Mouse (Mus musculus) stomach, embryonic 14.5 days (tissue): Measurements from ENCODE around the gene Mettl11b. TPM values are rescaled to one million over a fixed set of nuclear protein-coding genes. Genes with fewer than 3 reads are reported as not detected.

Source experiments
- ATAC-seq: fragments of 200-750 bp; cut with Nextera tagmentation; 2 replicates; pipeline ENCODE4 v1.8.0; 2017; ENCODE audit warnings: low read depth, moderate TSS enrichment; ENCODE audit not compliant: insufficient number of reproducible peaks, insufficient read depth, low FRiP score
- H3K27ac ChIP-seq: fragments of 300-500 bp; sonication (generic); 2 replicates; pipeline ENCODE4 v1.5.1; 2014; ENCODE audit warnings: mild to moderate bottlenecking, low read length, moderate library complexity, mixed read lengths
- H3K27me3 ChIP-seq: fragments of 300-500 bp; sonication (generic); 2 replicates; pipeline ENCODE4 v1.6.1; 2014; ENCODE audit warnings: low read length, control low read depth, mixed read lengths; ENCODE audit not compliant: control insufficient read depth, insufficient read depth
- H3K36me3 ChIP-seq: fragments of 300-500 bp; sonication (generic); 2 replicates; pipeline ENCODE4 v1.6.1; 2014; ENCODE audit warnings: mild to moderate bottlenecking, control low read depth, low read length, moderate library complexity, mixed read lengths; ENCODE audit not compliant: control insufficient read depth, insufficient read depth
- H3K4me1 ChIP-seq: fragments of 300-500 bp; sonication (generic); 2 replicates; pipeline ENCODE4 v1.6.1; 2014; ENCODE audit warnings: low read length, control low read depth, mixed read lengths; ENCODE audit not compliant: control insufficient read depth, insufficient read depth
- H3K4me2 ChIP-seq: fragments of 300-500 bp; sonication (generic); replicated peaks from 2 replicates; pipeline ENCODE4 v1.6.1; 2014; ENCODE audit warnings: low read depth, low read length, control low read depth
- H3K4me3 ChIP-seq: fragments of 300-500 bp; sonication (generic); 2 replicates; pipeline ENCODE4 v1.5.1; 2014; ENCODE audit warnings: low read depth, low read length, control low read depth
- H3K9ac ChIP-seq: fragments of 300-500 bp; sonication (generic); replicated peaks from 2 replicates; pipeline ENCODE4 v1.6.1; 2014; ENCODE audit warnings: low read depth, mild to moderate bottlenecking, control low read depth, low read length, moderate library complexity, mixed read lengths
- H3K9me3 ChIP-seq: fragments of 300-500 bp; sonication (generic); 2 replicates; pipeline ENCODE4 v1.6.1; 2016; ENCODE audit warnings: low read depth, low read length, control low read depth; ENCODE audit not compliant: control insufficient read depth
- WGBS: fragments of 180-500 bp; shearing (Covaris S2); extraction: QIAGEN DNeasy Blood & Tissue Kit; methylation state at CpG from one replicate; pipeline ENCODE4 v1.1.7; 2014; 5-methylcytosine and 5-hydroxymethylcytosine counted together
- polyA plus RNA-seq: library from polyadenylated mRNA; unstranded; fragments of >200 nt; fragmentation: Nextera tagmentation; extraction: Ambion mirVana; gene quantifications from 2 replicates; pipeline ENCODE4 v1.2.1, GENCODE M21; 2014

Mettl11b gene
- polyA plus RNA-seq, 1 experiment from 2014 or later = not detected

GRCm38 (mm10) chr1:163700571-163700970, 24.5 kb downstream of the Mettl11b start:
- H3K4me2 ChIP-seq = no peak overlapping the region
- WGBS = 84% methylated on average over 7 of the region's 7 CpGs
- no peak overlapping the region for H3K9ac ChIP-seq
- no peaks in the 10 kb centered on the region for H3K9me3 ChIP-seq
- no peak overlapping the region for H3K4me3 ChIP-seq
- no peaks in the 10 kb centered on the region for H3K4me1 ChIP-seq
- no peak for ATAC-seq
- H3K27me3 ChIP-seq = no peaks in the 10 kb centered on the region
- H3K27ac ChIP-seq = no peak overlapping the region
- no peaks in the 10 kb centered on the region for H3K36me3 ChIP-seq

GRCm38 (mm10) chr1:163699702-163700101, 25.3 kb downstream of the Mettl11b start:
- Histone ChIP-seq H3K9ac (no peak overlapping the region), H3K36me3 (no peaks in the 10 kb centered on the region), H3K4me3 (no peak overlapping the region), H3K9me3 (no peaks in the 10 kb centered on the region), H3K4me1 (no peaks in the 10 kb centered on the region), H3K27ac (no peak overlapping the region), H3K27me3 (no peaks in the 10 kb centered on the region), H3K4me2 (no peak overlapping the region)
- no peak for ATAC-seq
- WGBS = 92% methylated on average over 3 of the region's 3 CpGs

GRCm38 (mm10) chr1:163691860-163692259, 33.2 kb downstream of the Mettl11b start:
- Histone ChIP-seq H3K27me3 (no peaks in the 10 kb centered on the region), H3K4me3 (no peak overlapping the region), H3K27ac (no peak overlapping the region), H3K36me3 (no peaks in the 10 kb centered on the region), H3K9ac (no peak overlapping the region), H3K4me2 (no peak overlapping the region), H3K9me3 (no peaks in the 10 kb centered on the region), H3K4me1 (no peaks in the 10 kb centered on the region)
- WGBS = 72% methylated on average over 3 of the region's 3 CpGs
- ATAC-seq = no peak

GRCm38 (mm10) chr1:163682935-163683430, 42.0 kb downstream of the Mettl11b start:
- H3K27ac ChIP-seq = peak overlapping the region; percentile 55; the same call in 1 of the 2 replicates
- H3K27me3 ChIP-seq = no peaks in the 10 kb centered on the region
- no peaks in the 10 kb centered on the region for H3K36me3 ChIP-seq
- H3K9me3 ChIP-seq = no peaks in the 10 kb centered on the region
- WGBS = 61% methylated on average over 2 of the region's 2 CpGs
- H3K9ac ChIP-seq = no peak overlapping the region
- H3K4me3 ChIP-seq = no peak overlapping the region
- H3K4me1 ChIP-seq = 0 out of 2 replicates have a peak, but pooled peaks cover 10% of the 10 kb centered on the region
- ATAC-seq = no peak
- H3K4me2 ChIP-seq = no peak overlapping the region

- peak; percentile 63; the same call in 1 of the 2 replicates for ATAC-seq
- Histone ChIP-seq H3K9me3 (no peaks in the 10 kb centered on the region), H3K27ac (peak overlapping the region; percentile 55; the same call in 1 of the 2 replicates), H3K27me3 (no peaks in the 10 kb centered on the region), H3K9ac (no peak overlapping the region), H3K36me3 (no peaks in the 10 kb centered on the region), H3K4me1 (0 out of 2 replicates have a peak, but pooled peaks cover 10% of the 10 kb centered on the region), H3K4me3 (no peak overlapping the region), H3K4me2 (no peak overlapping the region)
- 23% methylated on average over 3 of the region's 3 CpGs for WGBS
Measured at GRCm38 (mm10) chr1:163682127-163682526, 42.9 kb downstream of the Mettl11b start.

- Histone ChIP-seq H3K27ac (no peak overlapping the region), H3K4me3 (no peak overlapping the region), H3K27me3 (no peaks in the 10 kb centered on the region), H3K36me3 (no peaks in the 10 kb centered on the region), H3K9me3 (no peaks in the 10 kb centered on the region), H3K4me1 (no peaks in the 10 kb centered on the region), H3K4me2 (no peak overlapping the region), H3K9ac (no peak overlapping the region)
- 86% methylated on average over 3 of the region's 3 CpGs for WGBS
- ATAC-seq = no peak
Measured at GRCm38 (mm10) chr1:163672866-163673265, 52.2 kb downstream of the Mettl11b start.

- Histone ChIP-seq H3K27ac (no peak overlapping the region), H3K36me3 (no peaks in the 10 kb centered on the region), H3K4me1 (no peaks in the 10 kb centered on the region), H3K27me3 (no peaks in the 10 kb centered on the region), H3K9ac (no peak overlapping the region), H3K9me3 (no peaks in the 10 kb centered on the region), H3K4me3 (no peak overlapping the region), H3K4me2 (no peak overlapping the region)
- ATAC-seq = no peak
- 70% methylated on average over 4 of the region's 4 CpGs for WGBS
Measured at GRCm38 (mm10) chr1:163671326-163671725, 53.7 kb downstream of the Mettl11b start.

- H3K27me3 ChIP-seq = no peaks in the 10 kb centered on the region
- no peaks in the 10 kb centered on the region for H3K4me1 ChIP-seq
- ATAC-seq = no peak
- no peak overlapping the region for H3K9ac ChIP-seq
- WGBS = 18% methylated on average over 4 of the region's 4 CpGs
- H3K9me3 ChIP-seq = no peaks in the 10 kb centered on the region
- no peak overlapping the region for H3K27ac ChIP-seq
- H3K4me3 ChIP-seq = no peak overlapping the region
- no peak overlapping the region for H3K4me2 ChIP-seq
- no peaks in the 10 kb centered on the region for H3K36me3 ChIP-seq
Measured at GRCm38 (mm10) chr1:163670702-163671101, 54.3 kb downstream of the Mettl11b start.

- WGBS = 91% methylated on average over 4 of the region's 4 CpGs
- H3K27ac ChIP-seq = no peak overlapping the region
- H3K36me3 ChIP-seq = no peaks in the 10 kb centered on the region
- no peaks in the 10 kb centered on the region for H3K9me3 ChIP-seq
- no peaks in the 10 kb centered on the region for H3K27me3 ChIP-seq
- no peaks in the 10 kb centered on the region for H3K4me1 ChIP-seq
- H3K4me2 ChIP-seq = no peak overlapping the region
- no peak overlapping the region for H3K4me3 ChIP-seq
- H3K9ac ChIP-seq = no peak overlapping the region
- ATAC-seq = no peak
Measured at GRCm38 (mm10) chr1:163669936-163670335, 55.1 kb downstream of the Mettl11b start.
